Mouse (Mus musculus) limb, embryonic 14.5 days (tissue): Measurements from ENCODE around the gene Serpine2. TPM values are rescaled to one million over a fixed set of nuclear protein-coding genes. Genes with fewer than 3 reads are reported as not detected.

Experiments used
- ATAC-seq: fragments of 200-750 bp; cut with Nextera tagmentation; 2 replicates; pipeline ENCODE4 v1.8.0; 2017; ENCODE audit warnings: low read depth, moderate number of reproducible peaks, moderate TSS enrichment; ENCODE audit not compliant: low FRiP score
- DNase-seq: peaks from one replicate; pipeline ENCODE4 v3.0.0-alpha.2; 2015; ENCODE audit warnings: low spot score
- H3K27ac ChIP-seq: fragments of 300-500 bp; sonication (generic); replicated peaks from 2 replicates; pipeline ENCODE4 v1.5.1; 2014; ENCODE audit warnings: low read depth, mild to moderate bottlenecking, low read length, moderate library complexity, mixed read lengths
- H3K27me3 ChIP-seq: fragments of 300-500 bp; sonication (generic); 2 replicates; pipeline ENCODE4 v1.6.1; 2014; ENCODE audit warnings: low read length, mixed read lengths; ENCODE audit not compliant: control insufficient read depth, insufficient read depth
- H3K36me3 ChIP-seq: fragments of 300-500 bp; sonication (generic); 2 replicates; pipeline ENCODE4 v1.6.1; 2014; ENCODE audit warnings: mild to moderate bottlenecking, low read length, moderate library complexity, mixed read lengths; ENCODE audit not compliant: control insufficient read depth, insufficient read depth
- H3K4me1 ChIP-seq: fragments of 300-500 bp; sonication (generic); 2 replicates; pipeline ENCODE4 v1.6.1; 2014; ENCODE audit warnings: antibody characterized with exemption, low read length, mixed read lengths; ENCODE audit not compliant: control insufficient read depth, insufficient read depth
- H3K4me2 ChIP-seq: fragments of 300-500 bp; sonication (generic); replicated peaks from 2 replicates; pipeline ENCODE4 v1.6.1; 2014; ENCODE audit warnings: low read depth, mild to moderate bottlenecking, low read length, moderate library complexity; ENCODE audit not compliant: severe bottlenecking
- H3K4me3 ChIP-seq: fragments of 300-500 bp; sonication (generic); replicated peaks from 2 replicates; pipeline ENCODE4 v1.5.1; 2014; ENCODE audit warnings: low read length
- H3K9ac ChIP-seq: fragments of 300-500 bp; sonication (generic); 2 replicates; pipeline ENCODE4 v1.6.1; 2014; ENCODE audit warnings: mild to moderate bottlenecking, low read depth, low read length, moderate library complexity; ENCODE audit not compliant: severe bottlenecking
- H3K9me3 ChIP-seq: fragments of 300-500 bp; sonication (generic); 2 replicates; pipeline ENCODE4 v1.6.1; 2016; ENCODE audit warnings: low read length; ENCODE audit not compliant: control insufficient read depth
- POLR2A ChIP-seq: fragments of 200-500 bp; IDR thresholded peaks from 2 replicates; pipeline ENCODE4 v1.8.0; 2012; ENCODE audit warnings: inconsistent platforms, mild to moderate bottlenecking, moderate library complexity, borderline replicate concordance; ENCODE audit not compliant: insufficient read depth, insufficient read length; ENCODE audit errors: extremely low read depth
- WGBS: fragments of 180-500 bp; shearing (Covaris S2); extraction: QIAGEN DNeasy Blood & Tissue Kit; methylation state at CpG from one replicate; pipeline ENCODE4 v1.1.7; 2014; 5-methylcytosine and 5-hydroxymethylcytosine counted together
- polyA plus RNA-seq, 2 experiments: library from polyadenylated mRNA; depleted of rRNA in 1 of 2; stranded (reverse) in 1 of 2; unstranded in 1 of 2; fragments of >200 nt; fragmentation: Nextera tagmentation in 1 of 2; extraction: Ambion mirVana in 1 of 2; gene quantifications; 2 replicates each; pipeline versions ENCODE4 v1.2.1 to v1.2.3; 2012 to 2014

Gene Serpine2
- polyA plus RNA-seq, 2 experiments = 107 to 159 TPM

- ATAC-seq (no peak), DNase-seq (no peak)
- H3K9ac ChIP-seq = no peak overlapping the region
- 71% methylated on average over 4 of the region's 4 CpGs for WGBS
- no peaks in the 10 kb centered on the region for H3K9me3 ChIP-seq
- H3K36me3 ChIP-seq = no peaks in the 10 kb centered on the region
- no peak overlapping the region for H3K4me3 ChIP-seq
- TF ChIP-seq POLR2A = no peak
- no peak overlapping the region for H3K27ac ChIP-seq
- H3K4me1 ChIP-seq = peaks cover 11% of the 10 kb centered on the region
- H3K4me2 ChIP-seq = no peak overlapping the region
- no peaks in the 10 kb centered on the region for H3K27me3 ChIP-seq
These were observed 103.4 kb downstream of the Serpine2 start for GRCm38 (mm10) chr1:79757597-79757996.

GRCm38 (mm10) chr1:79757161-79757560, 103.8 kb downstream of the Serpine2 start:
- Histone ChIP-seq H3K9ac (no peak overlapping the region), H3K9me3 (no peaks in the 10 kb centered on the region), H3K4me2 (no peak overlapping the region), H3K4me1 (peaks cover 9% of the 10 kb centered on the region), H3K27ac (no peak overlapping the region), H3K4me3 (no peak overlapping the region), H3K36me3 (no peaks in the 10 kb centered on the region), H3K27me3 (no peaks in the 10 kb centered on the region)
- DNase-seq = no peak
- ATAC-seq = no peak
- no peak for TF ChIP-seq POLR2A
- WGBS = 55% methylated on average over 7 of the region's 7 CpGs

- Histone ChIP-seq H3K4me3 (no peak overlapping the region), H3K4me2 (no peak overlapping the region), H3K9me3 (no peaks in the 10 kb centered on the region), H3K4me1 (peaks cover 6% of the 10 kb centered on the region; the same call in 1 of the 2 replicates), H3K27me3 (no peaks in the 10 kb centered on the region), H3K36me3 (no peaks in the 10 kb centered on the region), H3K27ac (no peak overlapping the region), H3K9ac (no peak overlapping the region)
- DNase-seq = no peak
- WGBS = 86% methylated on average over 5 of the region's 5 CpGs
- no peak for ATAC-seq
- no peak for TF ChIP-seq POLR2A
These were observed 104.6 kb downstream of the Serpine2 start for GRCm38 (mm10) chr1:79756417-79756816.

- no peak for TF ChIP-seq POLR2A
These were observed 105.6 kb downstream of the Serpine2 start for GRCm38 (mm10) chr1:79755376-79755775.

GRCm38 (mm10) chr1:79754936-79755335, 106.0 kb downstream of the Serpine2 start:
- Histone ChIP-seq H3K9me3 (no peaks in the 10 kb centered on the region), H3K9ac (no peak overlapping the region), H3K4me2 (no peak overlapping the region), H3K27ac (no peak overlapping the region), H3K36me3 (no peaks in the 10 kb centered on the region), H3K4me1 (no peaks in the 10 kb centered on the region), H3K27me3 (no peaks in the 10 kb centered on the region), H3K4me3 (no peak overlapping the region)
- ATAC-seq (no peak), DNase-seq (no peak)
- 76% methylated on average over 3 of the region's 3 CpGs for WGBS
- no peak for TF ChIP-seq POLR2A

More at GRCm38 (mm10) chr1:79755376-79755775, 105.6 kb downstream of the Serpine2 start:
- Histone ChIP-seq H3K4me2 (no peak overlapping the region), H3K4me1 (peaks cover under 1% of the 10 kb centered on the region; the same call in 1 of the 2 replicates), H3K36me3 (no peaks in the 10 kb centered on the region), H3K9me3 (no peaks in the 10 kb centered on the region), H3K9ac (no peak overlapping the region), H3K27me3 (no peaks in the 10 kb centered on the region), H3K27ac (no peak overlapping the region), H3K4me3 (no peak overlapping the region)
- DNase-seq (no peak), ATAC-seq (no peak)
- 61% methylated on average over 2 of the region's 2 CpGs for WGBS

GRCm38 (mm10) chr1:79753456-79753855, 107.5 kb downstream of the Serpine2 start:
- no peak for ATAC-seq
- TF ChIP-seq POLR2A = no peak
- no peaks in the 10 kb centered on the region for H3K9me3 ChIP-seq
- no peak overlapping the region for H3K9ac ChIP-seq
- H3K27ac ChIP-seq = no peak overlapping the region
- WGBS = 94% methylated on average over 3 of the region's 3 CpGs
- DNase-seq = no peak
- no peaks in the 10 kb centered on the region for H3K36me3 ChIP-seq
- no peaks in the 10 kb centered on the region for H3K27me3 ChIP-seq
- H3K4me1 ChIP-seq = no peaks in the 10 kb centered on the region
- no peak overlapping the region for H3K4me2 ChIP-seq
- H3K4me3 ChIP-seq = no peak overlapping the region
